Mouse (Mus musculus) left cerebral cortex, postnatal 25 days (tissue): ENCODE data around the gene Sh2d5. TPM values are rescaled to one million over a fixed set of nuclear protein-coding genes. Genes with fewer than 3 reads are reported as not detected.

ENCODE experiments used
- DNase-seq, 2 experiments: peaks; one replicate each; pipeline ENCODE4 v3.0.0; 2022; ENCODE audit warnings: low spot score in 2 of 2, mixed read lengths in 1 of 2
- intact Hi-C: fragments of 180-260 bp; cut with DNase I; formaldehyde crosslinking; loops from one replicate; pipeline ENCODE4 v1.15.1; 2025
- total RNA-seq, 2 experiments: library from RNA; stranded (reverse); gene quantifications; 2 replicates each; pipeline ENCODE4 v1.2.3; 2021

The Sh2d5 gene
- 10 to 100 TPM; 60.0 to 68.4 TPM for total RNA-seq

DNA sequence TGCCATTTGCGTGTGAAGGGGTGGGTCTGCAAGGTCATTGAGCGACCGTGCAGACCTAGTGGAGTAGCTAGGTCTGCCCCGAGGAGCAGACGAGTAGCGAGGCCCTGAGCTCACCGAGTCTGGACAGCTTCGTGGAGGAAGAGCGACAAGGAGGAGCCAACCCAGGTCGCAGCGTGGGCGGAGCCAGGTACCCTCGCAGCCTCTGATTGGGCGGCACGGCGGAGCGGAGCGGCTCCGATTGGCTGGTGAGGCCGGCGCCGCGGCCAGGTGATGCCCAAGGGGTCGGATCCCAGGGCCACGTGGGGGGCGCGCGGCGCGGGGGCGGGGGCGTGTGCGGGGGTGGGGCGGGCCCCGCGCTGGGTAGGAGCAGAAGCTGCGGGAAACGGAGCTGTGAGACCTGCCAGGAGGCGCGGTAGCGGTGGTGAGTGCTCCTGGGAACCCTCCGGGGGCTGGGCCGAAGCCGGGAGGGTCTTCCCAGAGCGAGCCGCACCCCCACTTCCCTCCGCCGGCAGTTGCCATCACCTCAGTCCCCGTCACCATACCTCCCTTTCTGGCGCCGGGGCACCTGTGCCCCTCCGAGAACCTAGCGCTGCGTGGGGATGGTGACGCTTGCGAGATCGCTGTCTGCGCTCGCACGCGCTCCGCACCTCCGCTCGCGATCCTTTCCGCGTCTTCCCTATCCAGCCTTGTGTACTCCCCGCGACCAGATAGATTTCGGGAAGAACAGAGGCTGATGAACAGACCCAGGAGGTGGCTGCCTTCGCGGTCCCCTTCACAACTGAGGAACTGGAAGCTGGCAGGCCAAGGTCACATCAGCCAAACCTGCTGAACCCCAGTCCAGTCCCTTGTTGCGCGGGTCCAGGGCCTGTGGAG, at the start of gene Sh2d5, which contains the start of gene Kif17:
Sh2d5 (plus strand) TSS at position 316 of the 873 bp plus-strand sequence.
Kif17 (plus strand) TSS at position 348 of the 873 bp plus-strand sequence.
- intact Hi-C loops = no loop called here
- DNase-seq = peak; percentile 93 to 95

DNA sequence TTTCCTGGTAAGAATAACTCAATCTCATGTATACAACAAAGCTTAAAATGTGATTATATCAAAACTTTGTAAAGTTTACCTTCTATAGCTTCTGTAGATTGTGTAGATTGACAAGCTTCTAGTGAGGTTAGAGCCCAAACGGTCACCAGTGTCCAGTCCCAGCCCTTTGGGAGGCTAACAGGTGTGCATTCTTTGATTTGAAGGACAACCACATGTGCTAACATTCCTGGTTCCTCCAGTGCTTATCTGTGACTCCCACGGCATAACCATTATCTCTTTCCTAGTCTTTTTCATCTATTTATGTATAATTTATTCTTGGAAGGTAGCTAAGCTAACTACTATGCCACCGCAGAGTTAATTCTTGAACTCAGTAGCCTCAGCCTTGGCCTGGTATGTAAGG, 49.4 kb upstream of the Sh2d5 start:
- DNase-seq = no peak
- intact Hi-C loops = no loop called here

DNA sequence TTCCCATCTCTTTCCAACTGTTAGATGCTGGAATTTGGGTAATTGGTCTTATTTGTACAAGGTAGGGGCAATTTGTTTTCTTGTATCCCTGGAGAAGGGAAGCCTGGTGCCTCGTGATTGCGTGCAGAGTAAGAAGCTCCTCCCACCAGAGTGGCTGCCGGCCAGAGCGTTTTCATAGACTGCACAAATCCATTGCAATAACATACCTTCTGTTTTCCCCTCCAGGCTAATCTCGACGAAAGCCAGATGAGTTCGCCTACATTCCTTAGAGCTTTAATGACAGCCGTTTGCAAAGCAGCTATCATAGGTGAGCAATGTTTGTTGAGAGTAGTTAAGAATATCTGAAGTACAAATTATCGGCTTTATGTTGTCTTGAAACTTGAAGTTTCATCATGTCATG, 48.5 kb upstream of the Sh2d5 start:
- DNase-seq = no peak
- intact Hi-C loops = no loop called here

DNA sequence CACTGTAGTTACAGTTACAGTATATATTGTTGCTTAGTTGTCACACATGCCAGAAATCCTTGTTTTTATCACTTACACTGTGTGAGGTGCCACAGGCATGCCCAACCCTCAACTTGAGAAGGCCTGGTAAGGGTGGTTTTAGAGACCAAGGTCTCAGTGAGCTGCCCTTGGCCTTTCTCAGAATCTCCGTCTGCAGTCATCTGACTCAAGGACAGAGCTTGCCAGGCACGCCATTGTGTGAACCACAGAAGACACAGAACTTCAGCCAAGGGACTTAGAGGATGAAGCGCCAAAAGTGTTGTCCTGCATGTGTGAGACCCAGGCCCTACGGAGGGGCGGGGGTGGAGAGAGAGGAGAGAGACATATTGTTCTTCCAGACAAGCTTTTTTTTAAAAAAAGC, 40.1 kb upstream of the Sh2d5 start:
- DNase-seq = no peak
- intact Hi-C loops = loop anchor here (10.0 kb wide), 1 partner anchor 365 kb away; no protein-coding TSS in a partner anchor

DNA sequence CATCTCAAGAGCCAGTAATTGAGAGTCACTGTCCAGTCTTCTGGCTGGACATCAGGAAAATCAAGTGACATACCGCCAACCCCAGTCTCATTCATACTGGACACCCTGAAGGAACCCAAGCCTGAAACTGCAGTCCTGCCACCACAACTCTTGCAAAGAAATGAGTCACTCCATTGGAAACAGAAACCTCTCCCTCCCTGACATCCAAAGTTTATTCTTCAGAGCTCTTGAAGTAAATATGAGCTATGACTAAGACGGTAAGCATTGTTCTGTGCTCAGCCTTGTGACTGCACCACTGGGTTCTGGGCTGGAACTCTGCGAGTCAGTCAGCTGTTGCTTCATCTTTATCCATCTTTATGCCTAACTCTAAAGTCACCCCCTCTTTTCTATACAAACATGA, 36.3 kb upstream of the Sh2d5 start:
- DNase-seq = no peak
- intact Hi-C loops = loop anchor here (10.0 kb wide), 1 partner anchor 369 kb away; no protein-coding TSS in a partner anchor

DNA sequence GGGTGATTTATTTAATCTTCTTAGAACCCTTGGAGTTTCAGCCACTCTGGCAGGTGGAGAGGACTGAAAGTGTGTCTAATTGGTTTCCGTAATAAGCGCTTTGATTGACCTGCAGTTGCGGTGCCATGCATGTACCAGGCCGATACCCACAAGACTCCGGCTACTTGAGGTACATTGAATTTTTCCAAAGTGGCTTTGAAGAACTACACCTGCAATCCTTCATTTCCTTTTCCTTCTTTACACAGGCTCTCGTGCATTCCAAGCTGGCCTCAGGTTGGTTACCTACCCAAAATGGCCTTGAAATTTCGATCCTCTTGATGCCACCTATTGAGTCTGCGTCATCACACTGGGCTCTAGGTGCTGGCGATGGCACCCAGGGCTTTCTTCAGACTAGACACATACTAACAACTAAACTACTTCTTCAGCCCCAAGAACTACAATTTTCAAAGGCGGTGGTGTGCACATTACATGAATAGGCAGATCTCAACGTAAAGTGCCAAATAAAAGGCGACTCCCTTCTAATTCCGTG, 34.5 kb upstream of the Sh2d5 start:
- intact Hi-C loops = loop anchor here (10.0 kb wide), 1 partner anchor 371 kb away; no protein-coding TSS in a partner anchor
- no peak for DNase-seq

DNA sequence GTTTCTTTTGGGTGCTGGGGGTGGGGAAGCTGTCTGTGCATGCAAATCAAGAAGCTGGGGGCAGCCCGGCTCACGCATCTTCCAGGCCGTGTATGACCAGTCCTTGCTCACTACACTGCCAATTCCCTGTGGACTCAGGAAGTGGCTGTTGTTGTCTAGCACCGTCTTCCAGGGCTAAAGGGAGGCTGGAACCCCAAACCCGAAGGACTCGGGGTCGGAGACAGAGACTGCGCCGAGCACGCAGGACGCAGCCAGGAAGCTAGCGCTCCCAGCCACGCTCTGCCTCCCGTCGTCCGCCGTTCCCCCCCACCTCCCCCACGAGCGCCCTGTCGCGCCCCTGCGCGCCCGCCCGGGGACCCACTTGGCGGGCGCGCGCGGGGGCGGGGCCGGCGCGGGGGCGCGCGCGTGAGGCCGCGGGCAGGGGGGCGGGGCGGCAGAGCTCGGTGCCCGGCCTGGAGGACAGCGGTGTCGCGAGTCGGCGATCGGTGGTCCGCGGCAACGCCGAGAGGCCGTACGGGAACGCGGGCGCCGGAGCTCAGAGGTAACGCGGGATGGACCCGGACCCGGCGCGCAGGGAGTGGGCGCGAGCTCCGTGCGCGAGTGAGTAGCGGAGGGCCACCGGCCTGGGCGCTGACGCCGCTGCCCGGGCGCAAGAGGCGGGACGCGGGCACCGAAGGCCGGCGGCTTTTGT, 33.9 kb upstream of the Sh2d5 start, which contains the start of gene Hp1bp3:
Hp1bp3 (plus strand) TSS at position 97 of the 691 bp plus-strand sequence.
- DNase-seq = peak; percentile 71 to 76
- intact Hi-C loops = loop anchor here (10.0 kb wide), 1 partner anchor 372 kb away; no protein-coding TSS in a partner anchor

DNA sequence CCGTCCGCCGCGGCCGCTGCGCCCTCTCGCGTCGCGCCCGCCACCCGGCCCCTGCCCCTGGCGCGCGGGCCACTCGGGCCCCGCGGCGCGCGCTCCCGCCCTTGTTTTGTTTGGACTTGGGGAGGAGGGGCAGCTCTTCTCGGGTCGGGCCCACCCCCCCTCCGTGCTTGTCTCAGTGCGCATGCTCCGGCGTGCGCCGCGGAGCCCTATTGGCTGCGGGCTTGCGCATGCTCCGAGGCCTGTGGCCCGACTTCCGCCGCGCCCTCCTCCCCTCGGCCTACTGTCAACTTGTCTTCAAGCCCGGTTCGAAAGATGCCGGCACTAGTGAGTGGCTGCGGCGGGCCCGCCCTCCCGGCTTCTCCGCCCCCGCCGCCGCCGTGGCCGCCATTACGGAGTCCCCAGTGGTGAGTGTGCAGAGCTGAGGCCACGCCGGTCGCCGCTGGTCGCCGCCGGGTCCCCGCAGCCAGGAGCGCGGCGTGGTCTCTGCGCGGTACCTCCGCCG, 33.3 kb upstream of the Sh2d5 start:
- peak; percentile 96 to 99 for DNase-seq
- intact Hi-C loops = loop anchor here (10.0 kb wide), 1 partner anchor 372 kb away; no protein-coding TSS in a partner anchor

DNA sequence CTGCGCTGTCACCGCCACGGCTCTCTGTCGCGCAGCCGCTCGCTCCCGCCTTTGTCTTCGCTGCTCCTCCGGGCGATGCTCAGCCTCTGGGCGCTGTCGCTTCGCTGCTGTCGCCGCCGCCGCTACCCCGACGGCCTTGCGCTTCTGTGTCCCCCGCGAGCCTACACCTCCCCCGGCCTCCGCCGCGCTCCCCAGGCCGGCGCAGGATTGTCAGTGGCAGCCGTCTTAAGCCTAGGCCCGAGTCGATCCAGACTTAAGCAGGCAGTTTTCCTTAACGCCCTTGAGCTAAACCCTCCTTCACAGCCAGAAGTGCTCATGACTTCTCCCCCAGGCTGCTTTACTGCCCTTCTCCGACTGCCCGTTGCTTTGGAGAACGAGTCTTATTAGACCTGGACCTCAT, 32.8 kb upstream of the Sh2d5 start:
- intact Hi-C loops = loop anchor here (10.0 kb wide), 1 partner anchor 373 kb away; no protein-coding TSS in a partner anchor
- DNase-seq = peak in 1 of 2 experiments; percentile 30

DNA sequence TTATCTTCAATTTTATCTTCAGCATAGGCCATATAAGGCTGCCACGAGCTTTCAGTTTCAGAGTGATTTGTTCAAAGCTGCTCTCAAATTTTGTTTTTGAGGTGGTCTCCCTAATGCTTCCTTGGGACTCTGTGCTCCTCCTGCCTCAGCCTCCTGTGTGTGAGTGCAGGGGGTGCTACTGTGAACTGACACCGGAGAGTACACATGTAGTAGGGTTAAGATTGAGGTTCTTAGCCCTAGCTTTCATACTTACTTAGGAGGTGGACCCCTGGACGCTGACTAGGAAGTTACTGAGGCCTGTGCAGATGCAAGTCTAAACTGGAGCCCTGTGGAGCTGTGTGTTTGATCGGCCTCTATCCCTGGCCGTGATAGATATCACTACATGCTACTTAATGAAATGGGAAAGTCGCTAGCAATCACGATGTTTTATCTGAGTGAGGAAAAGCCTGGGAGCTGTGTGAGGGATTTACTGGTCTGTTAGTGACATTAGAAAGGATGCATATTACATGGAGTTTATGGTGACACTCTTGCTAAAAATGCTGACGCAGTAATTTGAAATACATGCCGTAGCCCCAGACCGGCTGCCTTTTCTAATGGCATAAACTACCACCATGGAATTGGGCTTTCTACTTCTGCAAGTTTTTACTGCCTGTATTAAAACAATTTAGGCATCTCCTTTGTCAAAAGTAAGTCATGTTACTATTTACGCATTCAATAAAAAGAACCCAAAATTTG, 32.1 kb upstream of the Sh2d5 start:
- DNase-seq = no peak
- intact Hi-C loops = loop anchor here (10.0 kb wide), 1 partner anchor 373 kb away; no protein-coding TSS in a partner anchor

DNA sequence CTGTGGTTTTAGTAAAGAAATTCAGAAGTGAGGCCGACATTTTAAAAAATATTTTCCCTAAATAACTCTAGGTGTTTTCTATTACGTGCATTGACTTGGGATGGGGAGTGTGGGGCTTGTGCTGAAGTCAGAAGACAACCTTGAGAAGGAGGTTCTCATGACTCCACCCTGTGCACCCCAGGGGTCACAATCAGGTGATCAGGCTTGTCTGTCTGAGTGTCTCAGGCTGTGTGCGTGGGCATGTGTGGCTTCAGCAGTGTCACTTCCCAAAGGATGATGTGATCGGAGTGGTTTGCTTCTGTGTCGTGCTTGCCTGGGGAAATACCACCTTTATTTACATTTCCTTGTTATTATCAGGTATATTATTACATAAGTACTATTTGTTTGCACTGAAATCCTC, 30.9 kb upstream of the Sh2d5 start:
- DNase-seq = no peak
- intact Hi-C loops = loop anchor here (10.0 kb wide), 1 partner anchor 375 kb away; no protein-coding TSS in a partner anchor

DNA sequence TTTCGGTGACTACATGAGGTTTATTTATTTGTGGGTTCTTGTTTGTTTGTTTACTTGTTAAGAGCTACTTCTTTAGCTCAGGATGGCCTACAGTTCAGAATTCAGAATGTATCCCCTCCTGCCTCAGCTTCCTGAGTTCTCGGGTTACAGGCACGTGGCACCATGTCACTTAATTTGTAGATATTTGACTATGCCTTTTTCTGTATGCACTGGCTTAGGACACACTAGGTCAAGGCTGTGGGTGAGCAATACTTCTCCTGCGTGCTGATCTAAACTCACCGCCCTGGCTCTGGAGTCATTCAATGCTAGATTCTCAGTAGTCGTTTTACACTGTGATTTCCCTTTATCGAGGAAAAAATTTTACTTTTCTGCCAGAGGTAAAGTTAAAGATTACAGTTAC, 29.4 kb upstream of the Sh2d5 start:
- no peak for DNase-seq
- intact Hi-C loops = no loop called here

DNA sequence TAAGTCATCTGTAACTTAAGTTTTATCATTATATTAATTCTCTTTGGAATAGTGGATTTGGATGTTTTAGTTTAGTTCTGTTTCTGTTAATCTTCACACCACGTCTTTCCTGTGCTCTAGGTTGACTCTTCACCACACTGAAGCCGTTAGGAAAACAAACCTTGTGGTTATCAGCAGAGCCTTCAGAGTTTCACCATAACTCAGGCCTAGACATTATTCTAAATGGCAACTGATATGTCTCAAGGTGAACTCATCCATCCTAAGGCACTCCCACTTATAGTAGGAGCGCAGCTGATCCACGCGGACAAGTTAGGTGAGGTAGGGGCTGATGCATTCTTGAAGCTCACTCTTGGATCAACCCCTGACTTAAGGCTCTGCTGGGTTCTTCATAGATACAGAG, 28.8 kb upstream of the Sh2d5 start:
- no peak for DNase-seq
- intact Hi-C loops = no loop called here

DNA sequence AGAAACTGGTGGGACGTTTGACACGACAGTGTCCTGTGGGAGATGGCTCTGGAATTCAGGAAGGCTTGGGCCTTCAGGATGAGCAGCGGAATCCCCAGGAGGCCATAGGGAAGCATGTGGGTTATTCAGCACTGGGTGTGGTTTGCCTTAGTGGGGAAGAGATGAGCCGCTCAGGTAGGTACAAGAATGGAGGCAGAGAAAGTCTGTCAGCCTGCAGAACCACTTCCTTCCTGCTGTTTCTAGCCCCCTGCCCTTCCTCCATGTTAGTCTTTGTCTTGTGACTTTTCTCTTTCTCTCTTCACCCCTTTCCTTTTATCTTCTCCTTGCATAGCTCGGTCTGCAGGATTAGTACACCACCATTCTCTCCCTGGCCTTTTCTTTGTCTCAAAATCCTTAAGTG, 27.8 kb upstream of the Sh2d5 start:
- DNase-seq = no peak
- intact Hi-C loops = no loop called here

DNA sequence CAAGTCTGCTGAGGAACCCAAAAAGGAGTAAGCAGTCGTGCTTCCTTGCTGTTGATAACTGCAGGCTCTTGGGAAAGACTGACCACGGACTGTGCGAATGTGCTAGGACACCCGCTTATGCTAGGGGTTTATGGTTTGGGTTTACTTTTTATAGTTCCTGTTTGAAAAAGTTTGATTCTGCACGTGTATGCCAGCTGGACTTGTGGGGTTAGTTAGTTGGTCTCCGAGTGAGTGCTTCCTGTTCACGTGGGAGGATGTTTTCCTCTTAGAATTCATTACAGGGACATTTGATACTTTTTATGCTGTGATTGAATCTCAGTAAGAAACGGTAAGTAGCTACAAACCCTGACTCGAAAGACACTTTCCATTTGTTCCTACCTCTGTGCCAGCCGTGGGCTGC, 26.6 kb upstream of the Sh2d5 start:
- no peak for DNase-seq
- intact Hi-C loops = no loop called here

DNA sequence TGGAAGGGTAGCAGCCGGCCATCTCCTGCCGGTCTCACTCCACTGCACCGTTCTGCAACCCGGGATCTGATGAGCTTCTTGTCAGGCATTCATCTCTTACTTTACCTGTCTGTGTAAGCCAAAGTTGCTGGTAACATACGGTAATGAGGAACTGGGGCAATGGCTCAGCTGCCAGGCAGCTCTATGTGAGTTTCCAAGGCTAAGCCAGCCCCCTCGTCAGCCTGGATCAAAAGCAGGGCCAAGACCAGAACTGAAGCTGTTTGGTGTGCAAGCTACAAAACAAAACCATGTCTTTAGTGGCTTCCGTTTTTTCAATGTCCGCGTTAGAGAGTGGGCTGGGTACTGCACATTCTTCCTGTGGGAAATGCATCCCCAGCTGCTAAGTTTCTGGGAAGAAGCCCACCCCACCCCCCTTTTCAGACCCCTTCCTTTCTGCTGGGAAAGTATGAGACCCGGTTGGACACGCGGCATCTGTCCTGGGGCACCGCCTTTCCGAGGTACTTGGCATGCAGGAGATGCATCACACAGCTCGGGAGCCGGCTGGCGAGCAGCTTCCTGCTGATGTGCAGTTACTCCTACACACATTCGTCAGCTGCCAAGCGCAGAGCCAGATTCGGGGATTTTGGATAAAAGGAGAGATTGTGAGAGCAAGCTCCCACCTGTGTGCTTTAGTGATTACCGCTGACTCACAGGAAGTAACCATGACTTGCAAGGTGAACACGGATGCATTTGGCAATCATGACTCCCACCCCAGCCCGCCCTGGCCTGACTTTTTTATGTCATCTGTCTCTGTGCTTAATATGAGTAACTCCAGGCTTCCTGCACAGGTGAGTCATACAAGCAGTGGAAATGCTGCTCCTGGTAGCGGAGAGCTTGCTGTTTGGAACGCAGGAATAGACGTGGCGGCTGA, 3.2 kb upstream of the Sh2d5 start:
- peak; percentile 80 to 96 for DNase-seq
- intact Hi-C loops = no loop called here

DNA sequence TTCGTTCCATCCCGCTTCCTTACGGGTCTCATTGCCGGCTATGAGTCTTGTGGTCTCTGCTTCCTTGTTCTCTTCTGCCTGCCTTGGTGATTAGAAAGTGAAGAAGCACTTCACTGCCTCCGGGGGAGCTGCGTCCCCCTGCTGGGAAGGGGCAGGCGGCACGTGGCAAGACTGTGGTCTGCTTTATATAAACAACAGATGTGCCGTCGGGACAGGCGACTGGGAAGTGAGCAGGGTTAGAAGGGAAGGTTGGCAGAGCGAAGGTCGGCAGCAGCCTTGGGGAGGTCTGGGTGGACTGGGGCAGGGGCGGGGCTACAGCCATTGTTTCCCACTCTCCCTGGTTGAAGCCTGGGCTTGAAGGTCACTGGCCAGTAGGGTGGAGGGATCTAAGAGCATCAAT, 1.6 kb downstream of the Sh2d5 start:
- intact Hi-C loops = no loop called here
- DNase-seq = peak; percentile 41 to 57

DNA sequence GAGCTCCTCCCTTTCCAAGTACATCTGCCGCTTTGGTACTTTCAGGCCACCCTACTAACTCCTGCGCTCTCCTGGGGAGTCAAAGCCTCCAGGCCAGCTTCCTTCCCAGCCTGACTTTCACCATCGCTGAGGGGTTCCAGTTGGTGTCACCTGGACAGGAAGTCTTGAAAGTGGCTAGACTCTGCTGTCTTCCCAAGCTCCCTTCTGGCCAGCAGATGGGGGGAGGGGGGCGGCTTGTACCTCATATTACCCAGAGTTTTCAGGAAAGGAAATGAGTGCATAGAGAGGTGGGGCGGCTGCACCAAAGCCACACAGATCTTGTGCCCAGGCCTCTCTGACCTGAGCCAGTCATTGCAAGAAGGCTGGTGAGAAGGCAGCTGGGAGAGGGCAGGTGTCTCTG, 2.0 kb downstream of the Sh2d5 start:
- intact Hi-C loops = no loop called here
- no peak for DNase-seq
